Mouse (Mus musculus) ES-E14 (cell line): ENCODE measurements around the gene Plet1.

ENCODE experiments used
- CHD2 ChIP-seq: IDR thresholded peaks from 2 replicates; pipeline ENCODE4 v1.6.1; 2014; ENCODE audit warnings: mild to moderate bottlenecking, low read depth, low read length, inconsistent platforms
- HCFC1 ChIP-seq: IDR thresholded peaks from 2 replicates; pipeline ENCODE4 v1.6.1; 2012; ENCODE audit warnings: low read length, inconsistent platforms, borderline replicate concordance; ENCODE audit not compliant: insufficient read depth
- MAFK ChIP-seq: IDR thresholded peaks from 2 replicates; pipeline ENCODE4 v1.6.1; 2014; ENCODE audit warnings: mild to moderate bottlenecking, low read depth, low read length, inconsistent platforms; ENCODE audit not compliant: insufficient read depth
- ZC3H11A ChIP-seq: IDR thresholded peaks from 2 replicates; pipeline ENCODE4 v1.6.1; 2012; ENCODE audit warnings: low read depth, mild to moderate bottlenecking, inconsistent platforms, low read length, borderline replicate concordance
- ZNF384 ChIP-seq: IDR thresholded peaks from 2 replicates; pipeline ENCODE4 v1.6.1; 2012; ENCODE audit warnings: low read depth, low read length, inconsistent platforms

DNA sequence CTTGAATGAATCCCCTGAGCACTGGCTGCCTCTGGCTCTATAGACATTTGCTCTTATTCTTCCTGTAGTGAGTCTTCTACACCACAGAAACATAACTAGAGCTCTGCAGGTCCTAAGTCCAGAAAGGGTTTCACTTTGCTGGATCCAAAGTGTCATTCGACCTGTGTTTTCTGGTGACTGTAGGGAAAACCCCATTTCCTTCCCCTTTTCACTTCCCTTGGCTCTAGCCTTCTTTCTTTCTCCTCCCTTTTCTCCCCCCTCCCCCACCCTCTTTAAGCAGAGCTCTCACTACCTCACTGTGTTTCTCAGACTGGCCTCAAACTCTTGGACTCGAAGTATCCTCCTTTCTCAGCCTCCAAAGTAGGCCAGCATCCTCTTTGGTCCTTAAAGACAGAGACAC lies 34.8 kb upstream of the Plet1 start:
- no peak for TF ChIP-seq ZNF384
- no peak for TF ChIP-seq MAFK
- TF ChIP-seq CHD2 = no peak
- TF ChIP-seq HCFC1 = no peak
- no peak for TF ChIP-seq ZC3H11A
